Mouse (Mus musculus): Measurements from ENCODE around the gene Gm20843. TPM values are rescaled to one million over a fixed set of nuclear protein-coding genes. Genes with fewer than 3 reads are reported as not detected.
"Not testable (repeated sequence)": the region's sequence is repeated elsewhere in the genome, so short reads cannot be mapped to it uniquely, and the experiment has no call there.

The Gm20843 gene
- not detected for total RNA-seq (2021)
- long read RNA-seq, experiment 1 = 0 reads
- long read RNA-seq, experiment 2 = 0 reads

DNA sequence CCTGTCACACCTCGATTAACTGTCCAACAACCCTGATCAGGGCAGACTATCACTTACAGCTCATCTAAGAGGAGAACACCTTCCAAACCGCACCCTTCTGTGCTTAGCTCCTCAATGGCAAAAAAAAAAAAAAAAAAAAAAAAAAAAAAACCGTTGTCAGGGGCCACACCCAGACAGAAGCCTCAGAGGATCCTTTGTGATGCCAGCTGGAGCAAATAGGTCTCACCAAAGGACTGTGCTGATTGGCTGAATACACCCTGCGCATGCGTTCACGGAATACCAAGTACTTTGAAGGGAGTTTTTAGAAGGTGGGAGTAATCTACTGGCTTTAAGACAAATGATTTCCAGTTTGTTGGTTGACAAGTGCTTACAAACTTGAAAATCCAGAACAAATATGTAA, at the start of gene Gm20843:
Gene Gm20843, minus strand, starts transcription at position 101 of the 400 bp plus-strand sequence.
- DNase-seq = not testable (repeated sequence)

Measured in adrenal gland, postnatal 36 days (tissue).